Mouse (Mus musculus) mouse embryonic stem cell (cell line): ENCODE measurements at regions not wholly inside any gene's neighbourhood (a gene's known extent, or its start where the extent isn't known, plus 50 kb on each side); places are given as distances from the start of the nearest gene placed in this dataset.

Experiments used
- in situ Hi-C, 2 experiments: fragments of 300-500 bp; cut with MboI; formaldehyde crosslinking; loops; 1 replicate in 1 of 2; 3 replicates in 1 of 2; pipeline ENCODE4 v1.14.3; 2019 to 2020; ENCODE audit warnings: low sequenced_read_pairs in 2 of 2, low pct_unique_long_range_greater_than_20kb in 1 of 2, mixed read lengths in 1 of 2; ENCODE audit not compliant: unreplicated experiment in 1 of 2

GRCm38 (mm10) chr13:102072366-102072765 lies 304.3 kb upstream of the Pik3r1 start:
- in situ Hi-C loops = no loop called here

DNA sequence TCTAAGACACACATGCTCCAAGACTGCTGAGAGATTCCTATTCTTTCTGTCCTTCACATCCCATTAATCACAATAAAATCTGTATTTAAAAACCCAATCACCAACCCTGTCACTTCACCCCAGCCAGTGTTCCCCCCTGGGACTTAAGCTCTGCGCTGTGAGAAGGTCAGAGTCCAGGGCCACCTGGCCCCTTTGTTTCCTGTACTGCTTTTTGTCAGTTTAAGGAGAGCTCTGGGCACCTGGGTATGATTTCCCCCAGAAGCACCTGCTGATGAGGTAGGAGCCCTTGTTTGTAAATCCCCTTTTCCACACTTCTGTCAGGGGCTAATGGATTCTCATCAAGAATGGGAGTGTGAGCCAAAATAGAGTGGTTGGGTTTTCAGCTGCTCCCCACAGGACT lies 319.7 kb upstream of the Pik3r1 start:
- in situ Hi-C loops = no loop called here

DNA sequence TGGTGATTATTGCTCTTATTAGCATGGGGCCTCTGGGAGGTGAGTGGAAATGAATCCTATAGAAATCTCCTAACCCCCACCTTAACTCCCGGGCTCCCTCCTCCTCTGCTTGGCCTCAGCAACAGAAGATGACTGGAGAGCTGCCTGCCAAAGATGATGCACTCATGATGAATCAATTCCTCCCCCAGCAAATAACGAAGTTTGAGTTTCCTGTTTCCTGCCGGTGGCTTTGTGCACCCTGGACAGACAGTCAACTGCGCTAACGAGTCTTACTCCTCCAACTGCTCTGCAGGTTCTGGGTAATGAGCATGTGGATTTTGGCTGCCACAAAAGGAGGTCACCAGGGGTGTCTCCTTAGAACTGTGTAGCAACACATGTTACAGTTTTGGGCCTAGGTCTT lies 321.5 kb upstream of the Pik3r1 start:
- in situ Hi-C loops = no loop called here

GRCm38 (mm10) chr13:102094193-102094592 lies 326.2 kb upstream of the Pik3r1 start:
- in situ Hi-C loops = no loop called here

DNA sequence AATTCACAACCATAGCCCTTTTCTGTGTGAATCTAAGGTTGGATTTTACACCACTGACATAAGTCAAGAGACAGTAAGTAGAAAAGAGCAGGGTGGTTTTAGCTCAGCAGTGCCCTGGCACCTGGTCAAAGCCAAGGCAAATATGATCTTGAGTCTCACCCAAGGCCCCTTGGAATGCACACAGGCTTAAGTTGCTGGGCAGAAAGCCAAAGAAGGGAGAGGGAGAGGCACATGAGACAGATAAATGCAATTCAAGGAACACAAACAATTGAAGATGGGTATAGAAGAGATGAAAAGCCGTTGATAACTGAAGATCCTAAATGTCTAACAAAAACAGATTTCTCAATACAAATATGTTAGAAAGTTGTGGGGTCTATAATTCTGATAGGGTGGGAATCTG lies 335.1 kb upstream of the Pik3r1 start:
- in situ Hi-C loops = no loop called here

GRCm38 (mm10) chr13:102106188-102106587 lies 338.2 kb upstream of the Pik3r1 start:
- in situ Hi-C loops = no loop called here

DNA sequence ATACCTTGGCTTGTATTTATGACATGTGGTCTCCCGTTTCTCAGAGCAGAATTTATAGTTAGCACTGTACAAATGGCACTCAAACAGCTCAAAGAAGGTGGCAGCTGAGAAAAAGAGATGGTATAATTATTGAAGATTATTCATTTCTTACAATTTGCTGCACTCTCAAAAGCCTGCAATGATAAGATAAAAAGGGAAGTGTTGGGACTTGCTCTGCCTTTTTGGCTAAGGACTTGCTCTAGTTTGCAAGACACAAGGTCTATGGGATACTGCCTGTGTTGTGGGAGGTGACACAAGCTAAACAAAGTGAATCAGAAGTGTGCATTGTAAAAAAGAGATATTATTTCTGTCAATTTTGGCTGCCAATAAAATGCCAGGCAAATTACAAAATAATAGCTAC lies 340.2 kb upstream of the Pik3r1 start:
- in situ Hi-C loops = no loop called here

GRCm38 (mm10) chr13:102108916-102109315 lies 340.9 kb upstream of the Pik3r1 start:
- in situ Hi-C loops = no loop called here

- in situ Hi-C loops = no loop called here
These were observed 345.9 kb upstream of the Pik3r1 start for GRCm38 (mm10) chr13:102113941-102114340.

GRCm38 (mm10) chr13:102122341-102122740 lies 354.3 kb upstream of the Pik3r1 start:
- in situ Hi-C loops = no loop called here

- in situ Hi-C loops = no loop called here
These were observed 360.0 kb upstream of the Pik3r1 start for GRCm38 (mm10) chr13:102127933-102128430.

DNA sequence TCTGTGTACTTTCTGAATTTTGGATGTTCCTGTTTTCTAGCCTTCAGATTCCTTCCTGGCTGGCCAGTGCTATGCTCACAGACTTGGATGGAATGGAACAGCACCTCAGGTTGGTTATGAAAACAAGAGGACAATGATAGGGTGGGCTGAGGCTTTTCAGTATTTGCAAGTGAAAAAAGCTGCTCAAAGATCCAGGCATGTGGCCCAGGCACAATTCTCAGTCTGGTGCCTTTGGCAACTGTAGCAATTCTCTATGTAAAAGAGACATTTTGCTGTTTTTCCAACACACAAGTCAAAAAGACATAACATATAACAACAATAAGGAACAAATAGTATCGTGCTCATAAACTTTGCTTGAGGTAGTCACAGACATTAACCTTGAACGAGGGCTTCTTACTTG lies 363.4 kb upstream of the Pik3r1 start:
- in situ Hi-C loops = no loop called here

- in situ Hi-C loops = no loop called here
These were observed 364.1 kb upstream of the Pik3r1 start for GRCm38 (mm10) chr13:102132154-102132553.

DNA sequence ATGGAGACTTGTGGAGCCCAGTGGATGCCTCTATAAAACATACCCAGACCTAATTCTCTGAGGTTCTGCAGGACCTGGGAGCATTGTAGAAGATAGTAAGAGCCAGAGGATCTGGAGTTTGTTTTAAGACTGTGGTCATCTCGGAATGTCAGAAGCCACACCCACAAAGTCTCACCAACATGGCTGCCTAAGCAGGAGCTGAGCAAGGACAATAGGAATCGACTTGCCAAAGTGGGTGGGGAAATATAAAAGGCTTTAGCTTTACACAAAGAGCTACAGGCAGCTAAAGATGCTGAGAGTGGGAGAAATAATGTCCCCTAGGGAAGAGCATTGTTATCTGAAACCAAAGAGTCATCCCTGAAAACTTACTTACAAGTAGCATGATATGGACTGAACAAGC lies 364.7 kb upstream of the Pik3r1 start:
- in situ Hi-C loops = no loop called here

- in situ Hi-C loops = no loop called here
These were observed 367.2 kb upstream of the Pik3r1 start for GRCm38 (mm10) chr13:102135210-102135609.

GRCm38 (mm10) chr13:102142986-102143385 lies 375.0 kb upstream of the Pik3r1 start:
- in situ Hi-C loops = no loop called here

DNA sequence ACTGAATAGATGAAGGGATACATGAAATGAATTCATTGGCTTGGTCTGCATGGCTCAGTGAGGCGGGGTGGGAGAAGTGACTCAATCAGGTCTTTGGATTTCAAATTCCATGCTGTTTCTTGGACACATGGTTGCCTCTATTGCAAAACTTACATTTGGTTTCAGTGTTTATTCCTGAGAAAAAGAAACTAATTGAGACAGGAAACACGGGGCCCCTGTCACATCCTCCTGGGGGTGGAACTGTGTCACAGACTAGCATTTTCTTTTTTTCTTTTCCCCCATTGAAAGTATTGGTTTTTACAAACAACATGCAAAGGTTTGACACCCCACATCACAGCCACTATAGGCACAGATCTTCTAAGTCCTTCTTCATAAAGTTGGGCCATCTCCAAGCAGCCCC lies 375.8 kb upstream of the Pik3r1 start:
- in situ Hi-C loops = no loop called here

DNA sequence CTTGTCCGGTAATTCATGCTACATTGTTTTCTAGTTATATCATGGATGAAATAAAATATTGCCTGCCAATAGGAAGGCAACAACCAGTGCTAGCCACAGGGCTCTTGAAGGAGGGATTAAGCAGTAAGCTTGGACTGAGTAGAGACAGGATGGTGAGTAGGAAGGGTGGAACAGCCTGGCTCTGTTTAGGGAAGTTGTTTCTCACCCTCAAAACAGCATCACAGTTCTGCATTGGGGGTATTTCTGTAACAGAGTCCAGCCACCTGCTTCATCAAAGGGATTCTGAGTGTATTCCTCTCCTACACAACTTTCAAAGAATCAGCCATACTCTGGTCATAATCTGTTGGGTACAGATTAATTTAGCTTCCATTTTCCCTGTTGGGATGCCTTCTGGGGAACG lies 380.0 kb upstream of the Pik3r1 start:
- in situ Hi-C loops = no loop called here

DNA sequence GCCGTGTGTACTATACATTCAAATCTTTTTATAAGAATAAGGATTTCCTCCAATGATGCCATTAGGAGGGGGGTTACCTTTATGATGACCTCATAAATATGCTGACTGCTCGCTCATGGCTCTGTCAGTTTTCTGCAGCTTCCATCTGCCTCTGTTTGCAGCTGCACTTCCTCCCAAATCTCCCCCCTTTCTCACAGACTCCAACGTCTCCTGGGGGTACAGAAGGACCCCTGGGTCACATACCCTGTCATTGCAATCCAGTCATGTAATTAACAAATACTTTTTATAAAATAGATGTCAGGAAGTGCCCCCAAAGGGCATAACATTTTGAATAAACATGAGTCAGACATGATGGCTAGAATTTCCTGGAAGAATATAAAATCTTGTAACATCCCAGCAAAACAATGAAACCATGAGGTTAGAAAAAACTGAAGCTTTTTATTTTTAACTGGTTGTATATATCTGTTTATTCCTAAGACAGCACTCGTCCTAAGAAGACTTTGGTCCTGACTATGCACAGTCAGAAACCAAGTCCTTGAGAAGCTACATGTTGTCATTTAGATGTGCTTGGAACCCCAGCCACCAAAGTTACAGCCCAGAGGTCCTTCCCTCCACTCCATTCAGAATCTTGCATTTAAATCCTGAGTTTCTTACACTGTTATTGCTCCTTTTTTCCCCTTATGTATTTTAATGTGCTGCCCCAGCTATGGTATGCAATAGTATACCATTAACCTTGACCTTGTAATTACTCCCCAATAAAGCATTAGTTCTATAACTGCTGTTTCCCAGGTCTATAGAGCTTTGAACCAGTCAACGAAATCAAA lies 386.0 kb upstream of the Pik3r1 start:
- in situ Hi-C loops = no loop called here

DNA sequence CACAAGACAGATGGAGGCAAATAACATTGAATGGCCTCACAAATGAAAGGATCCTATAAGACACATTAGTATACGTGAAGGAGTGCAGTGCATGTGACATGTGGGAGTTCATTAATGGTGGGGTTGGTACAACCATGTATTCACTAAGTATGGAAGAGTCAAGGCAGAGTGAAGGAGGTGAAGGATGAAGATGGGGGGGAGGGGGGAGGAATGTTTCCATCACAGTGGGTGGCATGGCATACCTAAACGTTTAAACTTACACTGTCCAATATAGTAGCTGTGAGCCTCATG lies 386.5 kb upstream of the Pik3r1 start:
- in situ Hi-C loops = no loop called here
